Mouse (Mus musculus): Measurements from ENCODE around the gene Tmcc3. TPM values are rescaled to one million over a fixed set of nuclear protein-coding genes. Genes with fewer than 3 reads are reported as not detected.
A peak's percentile ranks its signal among the peaks of the same experiment; 100 is the strongest.
"Not testable (repeated sequence)": the region's sequence is repeated elsewhere in the genome, so short reads cannot be mapped to it uniquely, and the experiment has no call there.

Tmcc3 gene
- polyA plus RNA-seq, 1 experiment from 2014 or later, result 5.7 TPM

DNA sequence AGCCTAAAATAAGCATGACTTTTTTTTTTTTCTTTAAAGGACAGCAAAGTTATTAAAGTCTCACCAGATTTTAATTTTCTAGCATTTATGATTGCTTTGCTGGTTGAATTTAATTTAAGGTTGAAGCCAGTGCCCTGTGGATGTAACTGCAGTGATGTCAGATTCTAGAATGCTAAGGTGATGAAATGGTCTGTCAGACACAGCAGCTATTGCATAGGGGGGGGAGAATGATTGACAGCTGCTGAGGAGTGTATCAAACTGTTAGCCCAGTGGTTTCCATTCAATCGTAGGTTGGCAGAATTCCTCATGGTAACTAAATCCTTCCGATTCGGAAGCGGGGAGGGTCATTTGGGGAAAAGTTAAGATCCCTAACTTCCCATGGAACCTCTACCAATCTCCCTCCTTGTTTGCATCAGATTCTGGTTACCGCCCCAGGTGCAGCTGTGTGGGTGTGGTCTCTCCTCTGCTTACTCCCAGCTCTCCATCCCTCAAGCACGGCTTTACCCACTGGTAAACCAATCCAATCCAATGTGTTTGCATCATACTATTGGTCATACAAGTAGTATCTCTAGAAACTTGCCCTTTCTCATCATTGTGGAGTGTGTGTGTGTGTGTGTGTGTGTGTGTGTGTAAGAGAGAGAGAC is 221.5 kb downstream of the Tmcc3 start:
- Histone ChIP-seq H3K4me3 (ENCODE audit: low read depth, low read length) (no peak overlapping the region), H3K4me2 (replicated peaks; ENCODE audit: low read depth, low read length) (no peak overlapping the region), H3K27ac (ENCODE audit: low read depth, low read length) (no peak overlapping the region), H3K9ac (ENCODE audit: low read depth, low read length) (no peak overlapping the region), H3K27me3 (ENCODE audit: control insufficient read depth, insufficient read depth, low read length) (no peaks in the 10 kb centered on the region), H3K4me1 (replicated peaks; ENCODE audit: control insufficient read depth, insufficient read depth, low read length) (no peaks in the 10 kb centered on the region), H3K9me3 (ENCODE audit: control insufficient read depth, low read length) (no peaks in the 10 kb centered on the region), H3K36me3 (ENCODE audit: control insufficient read depth, insufficient read depth, low read length) (no peaks in the 10 kb centered on the region)
- no peak for ATAC-seq (ENCODE audit: low FRiP score)
- WGBS, result 71% methylated on average over 6 of the region's 6 CpGs
- no peak for DNase-seq (ENCODE audit: low spot score)

DNA sequence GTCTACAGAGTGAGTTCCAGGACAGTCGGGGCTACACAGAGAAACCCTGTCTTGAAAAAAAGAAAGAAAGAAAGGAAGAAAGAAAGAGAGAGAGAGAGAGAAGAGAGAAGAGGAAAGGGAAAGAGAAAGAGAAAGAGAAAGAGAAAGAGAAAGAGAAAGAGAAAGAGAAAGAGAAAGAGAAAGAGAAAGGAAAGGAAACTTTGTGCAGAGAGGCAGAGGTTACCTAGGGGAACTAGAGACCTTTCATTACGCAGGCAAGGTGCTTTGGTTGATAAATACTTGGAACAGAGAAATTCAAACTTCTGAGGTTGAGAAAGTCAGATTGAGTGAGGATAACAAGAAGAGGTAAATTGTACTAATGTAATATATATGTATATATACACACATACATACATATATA is 226.9 kb downstream of the Tmcc3 start:
- not testable (repeated sequence) for ATAC-seq (ENCODE audit: low FRiP score); H3K36me3 ChIP-seq (ENCODE audit: control insufficient read depth, insufficient read depth, low read length); H3K4me2 ChIP-seq (replicated peaks; ENCODE audit: low read depth, low read length); H3K27ac ChIP-seq (ENCODE audit: low read depth, low read length); H3K4me3 ChIP-seq (ENCODE audit: low read depth, low read length); H3K9ac ChIP-seq (ENCODE audit: low read depth, low read length); H3K9me3 ChIP-seq (ENCODE audit: control insufficient read depth, low read length); H3K4me1 ChIP-seq (replicated peaks; ENCODE audit: control insufficient read depth, insufficient read depth, low read length); H3K27me3 ChIP-seq (ENCODE audit: control insufficient read depth, insufficient read depth, low read length); DNase-seq (ENCODE audit: low spot score)
- 97% methylated on average over 2 of the region's 2 CpGs for WGBS

DNA sequence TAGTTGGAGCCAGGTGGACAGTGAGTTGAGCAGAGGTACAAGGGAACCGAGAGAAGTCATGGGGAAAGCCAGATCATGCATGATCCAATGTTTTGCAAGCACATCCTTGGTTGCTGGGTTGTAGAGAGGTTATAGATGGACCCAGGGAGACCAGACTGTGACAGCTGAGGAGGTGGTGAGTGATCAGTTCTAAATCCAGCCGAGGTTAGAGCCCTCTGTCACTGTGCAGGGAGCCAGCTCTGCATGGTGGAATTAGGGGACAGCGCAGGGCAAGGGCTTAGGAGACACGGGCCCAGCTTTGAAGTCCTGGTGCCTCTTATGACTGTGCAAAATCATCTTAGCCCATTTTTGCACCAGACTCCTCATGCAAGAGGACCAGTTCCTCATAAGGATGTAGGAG is 228.5 kb downstream of the Tmcc3 start:
- Histone ChIP-seq H3K36me3 (ENCODE audit: control insufficient read depth, insufficient read depth, low read length) (no peaks in the 10 kb centered on the region), H3K27me3 (ENCODE audit: control insufficient read depth, insufficient read depth, low read length) (no peaks in the 10 kb centered on the region), H3K4me3 (ENCODE audit: low read depth, low read length) (no peak overlapping the region), H3K9ac (ENCODE audit: low read depth, low read length) (no peak overlapping the region), H3K4me2 (replicated peaks; ENCODE audit: low read depth, low read length) (no peak overlapping the region), H3K9me3 (ENCODE audit: control insufficient read depth, low read length) (no peaks in the 10 kb centered on the region), H3K4me1 (replicated peaks; ENCODE audit: control insufficient read depth, insufficient read depth, low read length) (0 out of 2 replicates have a peak, but pooled peaks cover 3% of the 10 kb centered on the region), H3K27ac (ENCODE audit: low read depth, low read length) (no peak overlapping the region)
- WGBS, result 81% methylated on average over 4 of the region's 4 CpGs
- DNase-seq (ENCODE audit: low spot score) (no peak), ATAC-seq (ENCODE audit: low FRiP score) (no peak)

DNA sequence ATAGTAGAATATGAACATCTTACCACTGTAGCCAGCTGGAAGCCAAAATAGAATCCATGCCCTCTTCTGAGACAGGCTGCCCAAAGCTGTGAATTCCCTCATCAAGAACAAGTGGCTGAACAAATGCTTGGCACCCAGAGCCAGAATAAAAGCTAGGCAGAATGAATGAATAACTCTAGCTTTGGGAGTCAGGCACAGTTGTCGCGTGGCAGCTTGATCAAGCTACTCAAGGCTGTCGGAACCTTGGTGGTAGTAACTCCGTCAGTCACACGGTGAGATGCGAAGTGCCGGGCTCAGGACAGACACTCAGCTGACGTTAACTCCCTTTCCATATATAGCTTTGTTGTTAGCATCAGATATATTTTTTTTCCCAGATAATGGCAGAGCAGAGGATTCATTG is 232.2 kb downstream of the Tmcc3 start:
- WGBS, result 74% methylated on average over 8 of the region's 8 CpGs

DNA sequence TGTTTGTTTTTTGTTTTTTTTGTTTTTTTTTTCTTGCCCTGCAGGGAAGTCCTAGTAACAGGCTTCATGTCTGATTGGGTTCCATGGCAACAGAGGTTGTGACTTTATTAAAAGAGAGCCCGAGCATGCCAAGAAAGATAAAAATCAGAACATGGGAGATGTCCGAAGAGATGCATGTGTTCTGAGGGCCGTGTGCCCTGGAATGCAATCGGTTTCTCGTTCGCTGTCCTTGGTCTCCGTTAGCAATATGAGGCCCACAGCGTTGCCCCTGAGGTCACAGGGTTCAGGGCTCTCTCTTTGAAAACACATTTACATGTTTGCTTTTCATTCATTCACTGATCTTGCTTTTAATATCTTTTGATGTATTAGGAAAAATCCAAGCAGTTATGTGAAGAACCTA is 233.1 kb downstream of the Tmcc3 start:
- Histone ChIP-seq H3K9ac (ENCODE audit: low read depth, low read length) (no peak overlapping the region), H3K9me3 (ENCODE audit: control insufficient read depth, low read length) (no peaks in the 10 kb centered on the region), H3K27me3 (ENCODE audit: control insufficient read depth, insufficient read depth, low read length) (no peaks in the 10 kb centered on the region), H3K4me1 (replicated peaks; ENCODE audit: control insufficient read depth, insufficient read depth, low read length) (0 out of 2 replicates have a peak, but pooled peaks cover 4% of the 10 kb centered on the region), H3K4me2 (replicated peaks; ENCODE audit: low read depth, low read length) (no peak overlapping the region), H3K4me3 (ENCODE audit: low read depth, low read length) (no peak overlapping the region), H3K27ac (ENCODE audit: low read depth, low read length) (no peak overlapping the region), H3K36me3 (ENCODE audit: control insufficient read depth, insufficient read depth, low read length) (no peaks in the 10 kb centered on the region)
- 15% methylated on average over 8 of the region's 8 CpGs for WGBS
- no peak for DNase-seq (ENCODE audit: low spot score)
- ATAC-seq (ENCODE audit: low FRiP score), result no peak

More for the DNA sequence above, 232.2 kb downstream of the Tmcc3 start:
- Histone ChIP-seq H3K36me3 (ENCODE audit: control insufficient read depth, insufficient read depth, low read length) (no peaks in the 10 kb centered on the region), H3K4me1 (replicated peaks; ENCODE audit: control insufficient read depth, insufficient read depth, low read length) (0 out of 2 replicates have a peak, but pooled peaks cover 4% of the 10 kb centered on the region), H3K27me3 (ENCODE audit: control insufficient read depth, insufficient read depth, low read length) (no peaks in the 10 kb centered on the region), H3K4me3 (ENCODE audit: low read depth, low read length) (no peak overlapping the region), H3K9me3 (ENCODE audit: control insufficient read depth, low read length) (no peaks in the 10 kb centered on the region), H3K9ac (ENCODE audit: low read depth, low read length) (no peak overlapping the region), H3K4me2 (replicated peaks; ENCODE audit: low read depth, low read length) (no peak overlapping the region), H3K27ac (ENCODE audit: low read depth, low read length) (no peak overlapping the region)
- ATAC-seq (ENCODE audit: low FRiP score) (no peak), DNase-seq (ENCODE audit: low spot score) (no peak)

DNA sequence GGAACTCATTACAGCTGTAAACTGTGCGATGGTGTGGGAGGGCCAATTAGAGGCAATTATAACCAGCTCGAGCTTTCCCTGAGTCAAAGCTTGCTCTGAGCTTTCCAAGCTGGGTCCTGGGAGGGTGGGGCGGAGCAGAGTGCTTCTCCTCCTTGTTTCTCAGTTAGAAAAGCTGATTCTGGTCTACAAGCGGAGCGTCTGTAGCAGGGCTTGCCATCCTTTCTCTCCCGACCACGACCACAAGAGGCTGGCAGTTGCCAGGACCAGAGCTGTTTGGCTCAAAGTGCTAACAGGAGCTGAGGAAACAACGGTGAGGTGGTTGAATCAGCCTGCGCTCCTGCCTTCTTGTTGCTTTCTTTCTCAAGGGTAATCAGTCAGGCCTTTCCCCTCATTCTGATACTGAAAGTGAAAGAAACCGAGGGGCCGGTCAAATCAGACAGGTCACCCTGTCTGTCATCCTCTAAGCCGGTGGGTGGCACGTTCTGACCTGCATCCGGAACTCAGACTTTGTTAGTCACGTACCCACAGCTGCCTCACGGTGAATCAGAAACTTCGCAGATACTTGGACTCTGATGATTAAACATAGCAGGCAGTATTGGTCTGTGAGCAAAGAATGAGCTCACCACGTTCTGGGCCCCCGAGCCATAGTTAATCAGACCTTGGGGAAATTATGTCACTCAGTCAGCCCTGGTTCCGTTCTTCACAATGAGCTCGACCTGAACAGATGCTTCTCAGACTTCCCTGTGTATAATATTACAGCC is 233.7 kb downstream of the Tmcc3 start:
- Histone ChIP-seq H3K27ac (ENCODE audit: low read depth, low read length) (no peak overlapping the region), H3K4me3 (ENCODE audit: low read depth, low read length) (no peak overlapping the region), H3K4me2 (replicated peaks; ENCODE audit: low read depth, low read length) (peak overlapping the region; percentile 24; the same call in 1 of the 2 replicates), H3K4me1 (replicated peaks; ENCODE audit: control insufficient read depth, insufficient read depth, low read length) (0 out of 2 replicates have a peak, but pooled peaks cover 4% of the 10 kb centered on the region), H3K9ac (ENCODE audit: low read depth, low read length) (no peak overlapping the region), H3K9me3 (ENCODE audit: control insufficient read depth, low read length) (no peaks in the 10 kb centered on the region), H3K36me3 (ENCODE audit: control insufficient read depth, insufficient read depth, low read length) (no peaks in the 10 kb centered on the region), H3K27me3 (ENCODE audit: control insufficient read depth, insufficient read depth, low read length) (no peaks in the 10 kb centered on the region)
- WGBS, result 29% methylated on average over 21 of the region's 21 CpGs
- ATAC-seq (ENCODE audit: low FRiP score), result peak; percentile 25; the same call in 1 of the 2 replicates
- DNase-seq (ENCODE audit: low spot score), result peak; percentile 37

DNA sequence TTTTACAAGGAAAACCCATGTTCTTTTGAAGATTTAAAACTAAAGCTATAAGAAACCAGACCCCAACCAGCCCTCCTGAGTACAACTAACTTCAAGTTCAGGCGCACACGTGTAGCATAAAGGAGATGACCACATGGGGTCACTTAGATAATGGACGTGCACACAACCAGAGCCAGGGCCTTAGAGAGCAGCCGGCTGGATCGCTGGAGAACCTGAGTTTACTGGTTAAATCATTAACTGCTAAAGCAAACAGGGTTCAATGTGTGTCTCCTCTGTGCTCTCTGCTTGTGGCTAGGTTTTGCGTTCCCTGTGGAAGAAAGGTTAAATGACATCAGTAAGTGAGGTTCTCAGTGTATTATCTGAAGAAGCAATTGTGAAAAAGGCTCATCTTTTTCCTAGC is 234.9 kb downstream of the Tmcc3 start:
- Histone ChIP-seq H3K27ac (ENCODE audit: low read depth, low read length) (no peak overlapping the region), H3K4me3 (ENCODE audit: low read depth, low read length) (no peak overlapping the region), H3K36me3 (ENCODE audit: control insufficient read depth, insufficient read depth, low read length) (no peaks in the 10 kb centered on the region), H3K4me2 (replicated peaks; ENCODE audit: low read depth, low read length) (no peak overlapping the region), H3K27me3 (ENCODE audit: control insufficient read depth, insufficient read depth, low read length) (no peaks in the 10 kb centered on the region), H3K9ac (ENCODE audit: low read depth, low read length) (no peak overlapping the region), H3K4me1 (replicated peaks; ENCODE audit: control insufficient read depth, insufficient read depth, low read length) (peaks cover 7% of the 10 kb centered on the region; the same call in 1 of the 2 replicates), H3K9me3 (ENCODE audit: control insufficient read depth, low read length) (no peaks in the 10 kb centered on the region)
- WGBS, result 56% methylated on average over 6 of the region's 6 CpGs
- no peak for DNase-seq (ENCODE audit: low spot score)
- ATAC-seq (ENCODE audit: low FRiP score), result no peak

DNA sequence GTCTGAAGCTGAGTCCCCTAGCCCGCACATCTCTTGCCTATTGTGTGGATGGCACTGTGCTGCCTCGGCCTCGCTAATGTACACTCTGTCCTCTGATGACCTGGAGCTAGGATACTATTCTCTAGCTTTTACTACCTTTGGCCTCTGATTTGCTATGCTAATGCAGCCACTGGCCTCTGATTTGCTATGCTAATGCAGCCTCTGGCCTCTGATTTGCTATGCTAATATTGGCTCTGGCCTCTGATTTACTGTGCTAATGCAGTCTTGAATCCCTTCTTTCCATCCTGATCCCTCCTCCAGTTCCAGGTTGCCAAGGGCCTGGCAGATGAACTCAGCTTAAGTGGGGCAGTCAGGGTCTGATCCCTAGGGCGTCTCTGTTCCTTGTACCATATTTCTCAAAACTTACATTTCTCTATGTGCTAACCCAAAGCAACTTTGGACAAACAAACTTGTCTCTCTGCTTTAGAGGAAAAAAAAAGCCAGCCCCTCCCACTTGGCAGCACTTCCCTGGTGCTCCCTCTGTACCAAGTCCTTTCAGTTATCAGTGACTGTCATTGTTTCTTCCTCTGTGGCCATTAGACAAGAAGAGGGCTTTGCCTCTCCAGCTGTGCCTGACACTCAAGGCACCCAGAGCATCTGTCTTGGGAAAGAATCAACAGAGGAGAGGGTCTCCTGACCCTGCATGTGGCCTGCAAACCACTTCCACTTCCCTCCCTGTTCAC is 237.9 kb downstream of the Tmcc3 start:
- Histone ChIP-seq H3K27me3 (ENCODE audit: control insufficient read depth, insufficient read depth, low read length) (no peaks in the 10 kb centered on the region), H3K36me3 (ENCODE audit: control insufficient read depth, insufficient read depth, low read length) (no peaks in the 10 kb centered on the region), H3K4me1 (replicated peaks; ENCODE audit: control insufficient read depth, insufficient read depth, low read length) (peaks cover 7% of the 10 kb centered on the region; the same call in 1 of the 2 replicates), H3K9ac (ENCODE audit: low read depth, low read length) (no peak overlapping the region), H3K4me2 (replicated peaks; ENCODE audit: low read depth, low read length) (no peak overlapping the region), H3K4me3 (ENCODE audit: low read depth, low read length) (no peak overlapping the region), H3K9me3 (ENCODE audit: control insufficient read depth, low read length) (no peaks in the 10 kb centered on the region), H3K27ac (ENCODE audit: low read depth, low read length) (no peak overlapping the region)
- no peak for ATAC-seq (ENCODE audit: low FRiP score)
- 58% methylated on average over 4 of the region's 4 CpGs for WGBS
- no peak for DNase-seq (ENCODE audit: low spot score)
